ENCODE assay signal across 8 mouse cellular contexts in the genomic region with DNA sequence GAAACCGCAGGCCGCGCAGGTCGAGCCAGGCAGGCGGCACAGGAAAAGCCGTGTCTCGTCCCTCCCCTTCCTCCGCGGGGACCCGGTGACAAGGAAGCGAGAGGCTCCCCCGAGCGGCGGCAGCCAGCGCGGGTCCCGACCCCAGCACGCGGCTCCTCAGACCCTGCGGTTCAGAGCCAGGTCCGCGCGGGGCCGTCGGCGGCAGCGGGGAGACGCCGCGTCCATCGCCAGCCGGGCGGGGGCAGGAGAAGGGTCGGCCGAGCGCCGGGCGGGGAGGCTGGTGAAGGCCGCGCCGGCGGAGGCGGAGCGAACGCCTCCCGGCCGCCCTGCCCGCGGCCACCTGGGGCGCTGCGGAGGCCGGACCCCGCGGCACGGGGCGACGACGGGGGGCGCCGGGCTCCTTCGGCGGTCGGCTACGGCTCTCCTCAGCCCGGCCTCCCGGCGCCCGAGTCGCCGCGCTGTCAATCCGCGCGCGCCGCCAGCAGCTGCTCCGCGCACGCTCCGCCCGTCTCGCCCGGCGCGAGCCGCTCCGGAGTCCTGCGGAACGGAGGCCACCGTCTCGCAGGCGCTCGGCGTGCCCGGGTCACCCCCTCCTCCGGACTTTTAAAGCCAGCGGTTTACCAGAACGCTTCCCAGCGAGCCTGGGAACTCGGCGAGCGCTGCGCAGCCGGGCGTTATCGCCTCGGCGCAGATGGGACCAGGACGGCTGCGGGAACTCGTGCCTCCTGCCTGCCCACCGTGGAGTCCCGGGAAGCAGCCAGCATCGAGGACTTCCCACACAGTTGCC. TPM values are rescaled to one million over a fixed set of nuclear protein-coding genes. Genes with fewer than 3 reads are reported as not detected.
DNase-seq lines count a peak whose midpoint lies in the region; ATAC-seq lines count a peak whose summit lies in the region.

A gene (minus strand): TSS at position 247 of the 787 bp plus-strand sequence.

- intact Hi-C loops in heart, postnatal 25 days (cut with DNase I) = loop anchor here (2.0 to 5.0 kb wide), 4 partner anchors 15 to 173 kb away; a partner anchor contains a TSS

- H3K9ac ChIP-seq in forebrain, embryonic 16.5 days (replicated peaks; ENCODE audit: low read depth, low read length) = peak within 1 kb of the TSS; percentile 100
- peak within 1 kb of the TSS; percentile 99 for H3K9ac ChIP-seq in neural tube, embryonic 14.5 days (replicated peaks; ENCODE audit: low read depth, low read length)

- H3K4me1 ChIP-seq in forebrain, embryonic 16.5 days (replicated peaks; ENCODE audit: control insufficient read depth, insufficient read depth, low read length) = peaks cover 16% of the 10 kb centered on the region
- peaks cover 14% of the 10 kb centered on the region for H3K4me1 ChIP-seq in neural tube, embryonic 14.5 days (ENCODE audit: control insufficient read depth, insufficient read depth, low read length)

- H3K4me3 ChIP-seq in forebrain, embryonic 16.5 days (replicated peaks; ENCODE audit: low read length) = peak within 1 kb of the TSS; percentile 97
- peak within 1 kb of the TSS; percentile 95 for H3K4me3 ChIP-seq in neural tube, embryonic 14.5 days (ENCODE audit: low read depth, low read length)

- H3K36me3 ChIP-seq in forebrain, embryonic 16.5 days (ENCODE audit: control insufficient read depth, insufficient read depth) = peaks cover 5% of the 10 kb centered on the region; the same call in 1 of the 2 replicates
- H3K36me3 ChIP-seq in neural tube, embryonic 14.5 days (ENCODE audit: control insufficient read depth, insufficient read depth, low read length) = no peaks in the 10 kb centered on the region

- peak; percentile 95 for ATAC-seq in forebrain, embryonic 16.5 days
- peak; percentile 93 for ATAC-seq in neural tube, embryonic 14.5 days (ENCODE audit: low read depth)

- H3K27ac ChIP-seq in forebrain, embryonic 16.5 days (ENCODE audit: low read length) = peak within 1 kb of the TSS; percentile 94
- peak within 1 kb of the TSS; percentile 97 for H3K27ac ChIP-seq in neural tube, embryonic 14.5 days (ENCODE audit: low read depth, low read length)

- H3K4me2 ChIP-seq in forebrain, embryonic 16.5 days (ENCODE audit: low read length) = peak within 1 kb of the TSS; percentile 70
- peak within 1 kb of the TSS; percentile 73 for H3K4me2 ChIP-seq in neural tube, embryonic 14.5 days (ENCODE audit: low read depth, low read length)

- no peaks in the 10 kb centered on the region for H3K9me3 ChIP-seq in forebrain, embryonic 16.5 days (ENCODE audit: control insufficient read depth, low read length)
- no peaks in the 10 kb centered on the region for H3K9me3 ChIP-seq in neural tube, embryonic 14.5 days (ENCODE audit: control insufficient read depth, low read length)

- WGBS in forebrain, embryonic 16.5 days = under 1% methylated on average over 82 of the region's 114 CpGs
- WGBS in neural tube, embryonic 14.5 days = under 1% methylated on average over 97 of the region's 114 CpGs

- peak; percentile 65 for DNase-seq in ES-CJ7 (ENCODE audit: low read depth, low spot score)
- DNase-seq in cerebellum, adult 11-12 months = peak; percentile 83
- DNase-seq in heart, postnatal 25 days (ENCODE audit: low spot score) = peak; percentile 81
- DNase-seq in layer of hippocampus, adult 18-20 months (ENCODE audit: low spot score in 2 of 2) = peak; percentile 78 to 82
- DNase-seq in lung, adult 18-20 months = peak; percentile 87
- peak; percentile 88 for DNase-seq in testis, postnatal 10 days (ENCODE audit: low spot score)

- no peaks in the 10 kb centered on the region for H3K27me3 ChIP-seq in forebrain, embryonic 16.5 days (replicated peaks; ENCODE audit: control insufficient read depth, insufficient read depth, low read length)
- no peaks in the 10 kb centered on the region; the same call in 1 of the 2 replicates for H3K27me3 ChIP-seq in neural tube, embryonic 14.5 days (ENCODE audit: control insufficient read depth, insufficient read depth, low read length)

RNA-seq across cellular contexts. Expression of the gene that starts here (rescaled TPM):
- 39.4 and 41.7 TPM in 2 replicates for polyA plus RNA-seq in forebrain, embryonic 16.5 days (2015; fragmentation: Nextera tagmentation; extraction: Ambion mirVana)
- total RNA-seq in heart, postnatal 25 days (2021) = 10 to 100 TPM; 76.9 to 84.5 TPM
- total RNA-seq in layer of hippocampus, adult 18-20 months (2021) = 10 to 100 TPM; 80.0 to 81.2 TPM
- 48.9 and 50.5 TPM in 2 replicates for polyA plus RNA-seq in neural tube, embryonic 14.5 days (2014; fragmentation: Nextera tagmentation; extraction: Ambion mirVana)

Comparison
In these comparisons a context has a peak if more than half of its experiments do, and no peak if none do; other contexts are left out.
1. Peak in every context shown above with its lines: DNase-seq, ATAC-seq, H3K4me3 ChIP-seq and H3K27ac ChIP-seq.